Mouse (Mus musculus): Measurements from ENCODE around the gene Khsrp. TPM values are rescaled to one million over a fixed set of nuclear protein-coding genes. Genes with fewer than 3 reads are reported as not detected.

The Khsrp gene
- polyA plus RNA-seq (2012; rRNA removed), result 49.7 and 51.1 TPM in 2 replicates

DNA sequence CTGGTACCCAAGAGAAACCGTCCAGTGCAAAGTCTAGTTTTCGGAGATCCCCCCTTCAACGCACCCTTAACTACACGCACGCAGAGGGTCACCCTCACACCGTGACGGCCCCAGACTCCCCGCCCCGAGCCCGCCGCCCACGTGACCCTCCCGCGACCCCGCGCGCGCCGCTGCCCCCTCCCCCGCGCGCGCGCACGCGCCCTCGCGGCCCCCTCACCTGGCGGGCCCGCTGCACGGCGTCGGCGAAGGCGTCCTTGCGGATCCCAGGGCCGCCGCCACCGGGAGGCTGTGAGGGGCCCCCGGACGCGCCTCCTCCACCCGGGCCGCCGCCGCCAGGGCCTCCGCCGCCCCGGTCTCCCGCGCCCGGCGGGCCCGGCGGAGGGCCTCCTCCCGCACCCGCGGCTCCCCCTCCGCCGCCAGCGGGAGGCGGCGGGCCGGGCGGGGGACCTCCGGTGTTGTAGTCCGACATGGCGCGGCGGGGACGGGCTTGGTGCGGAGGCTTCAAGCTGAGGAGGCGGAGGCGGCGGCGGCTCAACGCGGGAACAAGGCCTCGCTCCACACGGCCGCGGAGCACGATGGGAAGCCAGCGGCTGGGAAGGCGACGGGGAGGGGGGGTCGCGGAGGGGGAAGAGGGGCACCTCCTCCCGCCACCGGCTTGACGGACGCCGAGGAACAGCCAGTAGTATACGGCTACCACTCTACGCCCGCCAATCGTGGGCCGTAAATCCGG lies at the start of gene Khsrp:
Gene Khsrp, minus strand, starts transcription at position 592 of the 730 bp plus-strand sequence.
- Histone ChIP-seq H3K27ac (ENCODE audit: insufficient read depth, low read depth, low read length) (peak within 1 kb of the TSS; percentile 86), H3K4me3 (ENCODE audit: insufficient read depth, low read depth, low read length) (peak within 1 kb of the TSS; percentile 92), H3K36me3 (ENCODE audit: control insufficient read depth, insufficient read depth, low read length) (no peaks in the 10 kb centered on the region), H3K27me3 (replicated peaks; ENCODE audit: control insufficient read depth, insufficient read depth, low read length) (no peaks in the 10 kb centered on the region), H3K4me1 (ENCODE audit: control insufficient read depth, insufficient read depth, low read length) (peaks cover 10% of the 10 kb centered on the region; the same call in 1 of the 2 replicates)
- no peak for TF ChIP-seq POLR2A (IDR thresholded peaks at IDR 0.05; ENCODE audit: low read depth, low read length)
- no peak for TF ChIP-seq CTCF (conservative IDR thresholded peaks at IDR 0.05; ENCODE audit: insufficient read depth, insufficient read length, low read depth, low read length)
- DNase-seq, result peak; percentile 21
- WGBS, result 1% methylated on average over 94 of the region's 99 CpGs

DNA sequence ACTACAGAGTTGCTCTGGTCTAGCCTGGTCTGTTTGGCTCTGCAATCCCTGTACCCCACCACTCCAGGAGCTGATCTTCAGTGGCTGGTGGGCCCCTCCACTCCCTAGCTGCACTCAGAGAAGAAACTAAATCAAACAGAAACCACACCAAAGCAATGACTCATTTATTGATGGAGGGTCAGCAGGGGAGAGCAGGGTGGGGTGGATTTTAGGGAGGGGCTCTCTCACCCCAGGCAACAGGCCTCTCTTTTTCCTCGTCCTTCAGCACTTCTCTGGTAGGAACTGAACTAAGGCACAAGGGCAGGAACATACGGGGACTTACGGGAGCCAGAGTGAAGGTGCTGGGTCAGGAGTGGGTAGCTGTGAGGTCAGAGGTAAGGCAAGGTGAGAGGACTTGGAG lies 48.6 kb upstream of the Khsrp start:
- no peaks in the 10 kb centered on the region for H3K36me3 ChIP-seq (ENCODE audit: control insufficient read depth, insufficient read depth, low read length)
- 68% methylated on average over 3 of the region's 3 CpGs for WGBS
- no peak for TF ChIP-seq POLR2A (IDR thresholded peaks at IDR 0.05; ENCODE audit: low read depth, low read length)
- no peak for DNase-seq
- no peaks in the 10 kb centered on the region for H3K4me1 ChIP-seq (ENCODE audit: control insufficient read depth, insufficient read depth, low read length)
- no peak overlapping the region for H3K4me3 ChIP-seq (ENCODE audit: insufficient read depth, low read depth, low read length)
- no peak overlapping the region for H3K27ac ChIP-seq (ENCODE audit: insufficient read depth, low read depth, low read length)
- no peaks in the 10 kb centered on the region for H3K27me3 ChIP-seq (replicated peaks; ENCODE audit: control insufficient read depth, insufficient read depth, low read length)

GRCm38 (mm10) chr17:57078336-57078735 lies 47.0 kb upstream of the Khsrp start, which contains the start of gene Dennd1c:
TSS of gene Dennd1c (minus strand) at chr17:57078514.
- H3K4me3 ChIP-seq (ENCODE audit: insufficient read depth, low read depth, low read length), result no peak within 1 kb of the TSS; the same call in 1 of the 2 replicates
- TF ChIP-seq CTCF (conservative IDR thresholded peaks at IDR 0.05; ENCODE audit: insufficient read depth, insufficient read length, low read depth, low read length) (no peak), POLR2A (IDR thresholded peaks at IDR 0.05; ENCODE audit: low read depth, low read length) (no peak)
- H3K36me3 ChIP-seq (ENCODE audit: control insufficient read depth, insufficient read depth, low read length), result no peaks in the 10 kb centered on the region
- WGBS, result 54% methylated on average over 6 of the region's 6 CpGs
- H3K27me3 ChIP-seq (replicated peaks; ENCODE audit: control insufficient read depth, insufficient read depth, low read length), result no peaks in the 10 kb centered on the region
- DNase-seq, result no peak
- H3K4me1 ChIP-seq (ENCODE audit: control insufficient read depth, insufficient read depth, low read length), result no peaks in the 10 kb centered on the region
- no peak within 1 kb of the TSS for H3K27ac ChIP-seq (ENCODE audit: insufficient read depth, low read depth, low read length)

- Histone ChIP-seq H3K36me3 (ENCODE audit: control insufficient read depth, insufficient read depth, low read length) (no peaks in the 10 kb centered on the region), H3K4me1 (ENCODE audit: control insufficient read depth, insufficient read depth, low read length) (no peaks in the 10 kb centered on the region), H3K27ac (ENCODE audit: insufficient read depth, low read depth, low read length) (no peak overlapping the region), H3K27me3 (replicated peaks; ENCODE audit: control insufficient read depth, insufficient read depth, low read length) (no peaks in the 10 kb centered on the region), H3K4me3 (ENCODE audit: insufficient read depth, low read depth, low read length) (no peak overlapping the region)
- TF ChIP-seq POLR2A (IDR thresholded peaks at IDR 0.05; ENCODE audit: low read depth, low read length) (no peak), CTCF (conservative IDR thresholded peaks at IDR 0.05; ENCODE audit: insufficient read depth, insufficient read length, low read depth, low read length) (no peak)
- no peak for DNase-seq
- 72% methylated on average over 3 of the region's 3 CpGs for WGBS
Observed at GRCm38 (mm10) chr17:57076916-57077315, 45.6 kb upstream of the Khsrp start.

GRCm38 (mm10) chr17:57070699-57071098 lies 39.4 kb upstream of the Khsrp start:
- Histone ChIP-seq H3K36me3 (ENCODE audit: control insufficient read depth, insufficient read depth, low read length) (no peaks in the 10 kb centered on the region), H3K27ac (ENCODE audit: insufficient read depth, low read depth, low read length) (no peak overlapping the region), H3K4me1 (ENCODE audit: control insufficient read depth, insufficient read depth, low read length) (no peaks in the 10 kb centered on the region), H3K4me3 (ENCODE audit: insufficient read depth, low read depth, low read length) (no peak overlapping the region), H3K27me3 (replicated peaks; ENCODE audit: control insufficient read depth, insufficient read depth, low read length) (no peaks in the 10 kb centered on the region)
- 6% methylated on average over 11 of the region's 11 CpGs for WGBS
- no peak for TF ChIP-seq POLR2A (IDR thresholded peaks at IDR 0.05; ENCODE audit: low read depth, low read length)
- TF ChIP-seq CTCF (conservative IDR thresholded peaks at IDR 0.05; ENCODE audit: insufficient read depth, insufficient read length, low read depth, low read length), result no peak
- peak; percentile 55 for DNase-seq

- peaks cover 3% of the 10 kb centered on the region; the same call in 1 of the 2 replicates for H3K36me3 ChIP-seq (ENCODE audit: control insufficient read depth, insufficient read depth, low read length)
- H3K27me3 ChIP-seq (replicated peaks; ENCODE audit: control insufficient read depth, insufficient read depth, low read length), result no peaks in the 10 kb centered on the region
- no peak overlapping the region for H3K27ac ChIP-seq (ENCODE audit: insufficient read depth, low read depth, low read length)
- TF ChIP-seq CTCF (conservative IDR thresholded peaks at IDR 0.05; ENCODE audit: insufficient read depth, insufficient read length, low read depth, low read length) (no peak), POLR2A (IDR thresholded peaks at IDR 0.05; ENCODE audit: low read depth, low read length) (no peak)
- no peak overlapping the region for H3K4me3 ChIP-seq (ENCODE audit: insufficient read depth, low read depth, low read length)
- no peak for DNase-seq
- WGBS, result 18% methylated on average over 9 of the region's 9 CpGs
- H3K4me1 ChIP-seq (ENCODE audit: control insufficient read depth, insufficient read depth, low read length), result no peaks in the 10 kb centered on the region
Observed at GRCm38 (mm10) chr17:57070272-57070671, 39.0 kb upstream of the Khsrp start.

GRCm38 (mm10) chr17:57066908-57067307 lies 35.6 kb upstream of the Khsrp start:
- H3K27me3 ChIP-seq (replicated peaks; ENCODE audit: control insufficient read depth, insufficient read depth, low read length), result no peaks in the 10 kb centered on the region
- no peak for TF ChIP-seq CTCF (conservative IDR thresholded peaks at IDR 0.05; ENCODE audit: insufficient read depth, insufficient read length, low read depth, low read length)
- no peak for TF ChIP-seq POLR2A (IDR thresholded peaks at IDR 0.05; ENCODE audit: low read depth, low read length)
- no peak for DNase-seq
- H3K4me1 ChIP-seq (ENCODE audit: control insufficient read depth, insufficient read depth, low read length), result no peaks in the 10 kb centered on the region
- H3K27ac ChIP-seq (ENCODE audit: insufficient read depth, low read depth, low read length), result no peak overlapping the region
- WGBS, result 80% methylated on average over 5 of the region's 5 CpGs
- peaks cover 4% of the 10 kb centered on the region; the same call in 1 of the 2 replicates for H3K36me3 ChIP-seq (ENCODE audit: control insufficient read depth, insufficient read depth, low read length)
- H3K4me3 ChIP-seq (ENCODE audit: insufficient read depth, low read depth, low read length), result no peak overlapping the region

Data from kidney, adult 2 months (tissue).